Mouse (Mus musculus): ENCODE measurements at regions not wholly inside any gene's neighbourhood (a gene's known extent, or its start where the extent isn't known, plus 50 kb on each side); places are given as distances from the start of the nearest gene placed in this dataset.

DNA sequence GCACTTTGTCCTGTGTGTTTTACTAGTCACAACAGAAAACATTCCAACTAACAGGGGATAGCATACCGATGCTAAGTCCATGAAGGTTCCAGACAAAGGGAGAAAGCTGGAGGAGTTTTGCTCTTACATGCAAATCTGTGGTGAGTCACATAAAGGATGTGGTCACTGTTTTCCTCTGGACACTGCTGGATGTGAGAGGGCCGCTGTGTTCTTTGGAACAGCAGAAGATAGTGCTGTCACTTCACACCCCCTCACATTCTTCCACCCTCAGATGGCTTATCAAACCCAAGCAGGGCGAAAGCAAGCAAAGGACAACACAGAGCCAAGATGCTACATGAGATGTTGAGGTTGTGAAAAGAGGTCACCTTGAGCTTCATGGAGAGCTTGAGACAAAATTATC, 139.8 kb upstream of the Rnd3 start:
- peak in 1 of 2 experiments; percentile 16 for DNase-seq
- Histone ChIP-seq H3K27ac (no peak overlapping the region), H3K36me3 (ENCODE audit: control insufficient read depth, insufficient read depth, low read length) (no peaks in the 10 kb centered on the region), H3K9ac (ENCODE audit: low read depth, low read length) (no peak overlapping the region), H3K4me3 (no peak overlapping the region), H3K4me1 (ENCODE audit: control insufficient read depth, insufficient read depth, low read length) (no peaks in the 10 kb centered on the region), H3K27me3 (ENCODE audit: control insufficient read depth, insufficient read depth, low read length) (no peaks in the 10 kb centered on the region), H3K79me2 (replicated peaks; ENCODE audit: control insufficient read depth, insufficient read depth, low read length) (no peaks in the 10 kb centered on the region)
- intact Hi-C loops (cut with DNase I), result no loop called here
- TF ChIP-seq EP300 (IDR thresholded peaks at IDR 0.05; ENCODE audit: insufficient read depth, low read depth, low read length) (no peak), POLR2A (IDR thresholded peaks at IDR 0.05; ENCODE audit: insufficient read depth, low read depth, low read length) (no peak), CTCF (IDR thresholded peaks at IDR 0.05) (no peak)
- 41% methylated on average over 3 of the region's 3 CpGs for WGBS

DNA sequence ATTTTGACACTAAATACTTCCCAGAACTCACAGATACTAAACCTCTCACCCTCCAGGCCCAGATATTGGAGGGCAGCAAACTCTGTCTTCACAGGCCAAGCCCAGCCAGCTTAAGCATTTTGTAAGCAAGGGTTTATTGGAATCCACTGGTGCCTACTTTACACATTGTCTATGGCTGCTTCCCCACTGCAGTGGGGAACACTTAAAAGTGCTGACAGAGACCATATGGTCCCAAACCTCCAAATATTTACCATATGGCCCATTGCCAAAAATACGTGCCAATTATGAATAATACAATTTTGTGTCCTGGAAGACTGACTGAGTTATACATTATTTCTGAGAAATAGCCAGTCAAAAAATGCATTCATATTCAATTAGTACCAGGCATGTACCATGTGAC, 136.7 kb upstream of the Rnd3 start:
- intact Hi-C loops (cut with DNase I), result no loop called here

DNA sequence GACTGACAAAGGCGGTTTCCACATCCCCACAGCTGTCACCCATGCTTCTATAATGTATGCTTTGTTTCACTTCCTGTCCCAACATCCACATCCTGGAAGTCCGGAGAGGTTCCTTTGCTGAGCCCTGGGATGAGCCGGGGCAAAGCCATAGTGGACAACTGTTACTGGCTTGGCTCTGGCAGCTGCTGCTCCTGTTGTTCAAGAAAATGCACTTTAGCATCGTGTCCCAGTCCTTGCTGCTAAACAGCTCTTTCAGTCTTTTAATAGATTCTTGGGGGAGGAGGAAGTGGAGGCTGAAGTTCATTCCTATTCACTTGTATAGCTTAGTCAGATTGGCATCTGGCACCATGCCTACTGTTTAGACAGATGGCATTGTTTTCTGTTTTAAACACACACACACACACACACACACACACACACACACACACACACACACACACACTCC, 135.9 kb upstream of the Rnd3 start:
- Histone ChIP-seq H3K9ac (ENCODE audit: low read depth, low read length) (no peak overlapping the region), H3K27me3 (ENCODE audit: control insufficient read depth, insufficient read depth, low read length) (no peaks in the 10 kb centered on the region), H3K4me3 (no peak overlapping the region), H3K36me3 (ENCODE audit: control insufficient read depth, insufficient read depth, low read length) (no peaks in the 10 kb centered on the region), H3K4me1 (ENCODE audit: control insufficient read depth, insufficient read depth, low read length) (no peaks in the 10 kb centered on the region), H3K27ac (no peak overlapping the region), H3K79me2 (replicated peaks; ENCODE audit: control insufficient read depth, insufficient read depth, low read length) (no peaks in the 10 kb centered on the region)
- no peak for TF ChIP-seq CTCF (IDR thresholded peaks at IDR 0.05)
- no peak for TF ChIP-seq EP300 (IDR thresholded peaks at IDR 0.05; ENCODE audit: insufficient read depth, low read depth, low read length)
- no peak for TF ChIP-seq POLR2A (IDR thresholded peaks at IDR 0.05; ENCODE audit: insufficient read depth, low read depth, low read length)
- intact Hi-C loops (cut with DNase I), result no loop called here
- DNase-seq, result no peak
- whole genome bisulfite sequencing, result 24% methylated on average over 4 of the region's 4 CpGs

More for the DNA sequence above, 136.7 kb upstream of the Rnd3 start:
- no peak overlapping the region for H3K27ac ChIP-seq
- H3K9ac ChIP-seq (ENCODE audit: low read depth, low read length), result no peak overlapping the region
- H3K4me1 ChIP-seq (ENCODE audit: control insufficient read depth, insufficient read depth, low read length), result no peaks in the 10 kb centered on the region
- no peak for DNase-seq
- 66% methylated on average over 1 of the region's 1 CpGs for WGBS
- no peak overlapping the region for H3K4me3 ChIP-seq
- no peaks in the 10 kb centered on the region for H3K36me3 ChIP-seq (ENCODE audit: control insufficient read depth, insufficient read depth, low read length)
- H3K79me2 ChIP-seq (replicated peaks; ENCODE audit: control insufficient read depth, insufficient read depth, low read length), result no peaks in the 10 kb centered on the region
- no peaks in the 10 kb centered on the region for H3K27me3 ChIP-seq (ENCODE audit: control insufficient read depth, insufficient read depth, low read length)
- TF ChIP-seq CTCF (IDR thresholded peaks at IDR 0.05) (no peak), POLR2A (IDR thresholded peaks at IDR 0.05; ENCODE audit: insufficient read depth, low read depth, low read length) (no peak), EP300 (IDR thresholded peaks at IDR 0.05; ENCODE audit: insufficient read depth, low read depth, low read length) (no peak)

DNA sequence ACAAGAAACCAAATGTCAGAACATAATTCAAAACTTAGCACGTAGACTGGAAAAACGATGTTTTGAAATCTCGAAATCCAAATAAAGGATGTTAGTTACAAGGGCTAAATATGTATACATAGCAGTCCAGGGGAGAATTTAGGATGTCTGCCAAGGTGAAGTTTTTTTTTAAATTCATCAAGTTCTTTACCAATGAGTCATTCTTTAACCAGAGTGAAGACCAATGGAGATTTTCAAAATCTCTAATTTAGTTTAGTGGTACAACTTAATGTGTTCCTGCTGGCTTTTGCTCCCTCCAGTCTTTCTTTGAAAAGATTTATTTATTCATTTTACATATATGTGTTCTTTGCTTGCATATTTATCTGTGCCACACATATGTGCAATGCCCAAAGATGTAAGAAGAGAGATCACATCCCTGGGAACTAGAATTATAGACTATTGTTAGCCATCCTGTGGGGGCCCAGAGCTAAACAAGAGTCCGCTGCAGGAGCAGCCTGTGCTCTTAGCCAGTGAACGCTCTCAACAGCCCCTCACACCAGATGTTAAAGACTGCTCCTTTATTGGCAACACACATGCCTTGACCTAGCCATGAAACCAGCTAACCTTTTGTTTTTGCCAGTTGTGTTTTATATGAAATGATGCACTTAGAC, 130.6 kb upstream of the Rnd3 start:
- intact Hi-C loops (cut with DNase I), result no loop called here
- H3K36me3 ChIP-seq (ENCODE audit: control insufficient read depth, insufficient read depth, low read length), result no peaks in the 10 kb centered on the region
- no peak overlapping the region for H3K27ac ChIP-seq
- no peak for TF ChIP-seq POLR2A (IDR thresholded peaks at IDR 0.05; ENCODE audit: insufficient read depth, low read depth, low read length)
- no peak for TF ChIP-seq CTCF (IDR thresholded peaks at IDR 0.05)
- TF ChIP-seq EP300 (IDR thresholded peaks at IDR 0.05; ENCODE audit: insufficient read depth, low read depth, low read length), result no peak
- 29% methylated on average over 5 of the region's 5 CpGs for WGBS
- no peak overlapping the region for H3K4me3 ChIP-seq
- no peaks in the 10 kb centered on the region for H3K4me1 ChIP-seq (ENCODE audit: control insufficient read depth, insufficient read depth, low read length)
- H3K27me3 ChIP-seq (ENCODE audit: control insufficient read depth, insufficient read depth, low read length), result no peaks in the 10 kb centered on the region
- no peak for DNase-seq
- H3K79me2 ChIP-seq (replicated peaks; ENCODE audit: control insufficient read depth, insufficient read depth, low read length), result no peaks in the 10 kb centered on the region
- no peak overlapping the region for H3K9ac ChIP-seq (ENCODE audit: low read depth, low read length)

DNA sequence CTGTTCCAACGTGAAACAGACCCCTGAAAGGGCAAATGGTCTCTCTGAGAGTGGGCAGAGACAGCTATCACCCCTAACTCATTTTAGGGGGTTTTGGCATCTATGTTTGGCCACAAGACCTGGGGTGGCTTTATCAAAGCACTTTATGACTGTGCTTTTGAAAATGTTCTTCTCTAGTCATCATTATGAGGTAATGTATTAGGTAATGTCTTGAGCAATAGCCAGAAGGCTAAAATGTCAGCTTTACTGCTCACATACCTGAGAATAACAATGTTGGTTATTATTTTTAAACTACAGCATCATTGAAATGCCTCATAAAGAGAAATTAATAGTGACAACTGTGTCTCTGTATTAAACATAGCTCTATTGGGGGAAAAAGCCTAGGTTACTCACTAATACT, 129.9 kb upstream of the Rnd3 start:
- no peak for TF ChIP-seq EP300 (IDR thresholded peaks at IDR 0.05; ENCODE audit: insufficient read depth, low read depth, low read length)
- no peak for TF ChIP-seq POLR2A (IDR thresholded peaks at IDR 0.05; ENCODE audit: insufficient read depth, low read depth, low read length)
- TF ChIP-seq CTCF (IDR thresholded peaks at IDR 0.05), result no peak
- no peaks in the 10 kb centered on the region for H3K27me3 ChIP-seq (ENCODE audit: control insufficient read depth, insufficient read depth, low read length)
- H3K4me1 ChIP-seq (ENCODE audit: control insufficient read depth, insufficient read depth, low read length), result no peaks in the 10 kb centered on the region
- H3K9ac ChIP-seq (ENCODE audit: low read depth, low read length), result no peak overlapping the region
- DNase-seq, result no peak
- H3K27ac ChIP-seq, result no peak overlapping the region
- H3K79me2 ChIP-seq (replicated peaks; ENCODE audit: control insufficient read depth, insufficient read depth, low read length), result no peaks in the 10 kb centered on the region
- intact Hi-C loops (cut with DNase I), result no loop called here
- H3K4me3 ChIP-seq, result no peak overlapping the region
- WGBS, result 60% methylated on average over 1 of the region's 1 CpGs
- H3K36me3 ChIP-seq (ENCODE audit: control insufficient read depth, insufficient read depth, low read length), result no peaks in the 10 kb centered on the region

DNA sequence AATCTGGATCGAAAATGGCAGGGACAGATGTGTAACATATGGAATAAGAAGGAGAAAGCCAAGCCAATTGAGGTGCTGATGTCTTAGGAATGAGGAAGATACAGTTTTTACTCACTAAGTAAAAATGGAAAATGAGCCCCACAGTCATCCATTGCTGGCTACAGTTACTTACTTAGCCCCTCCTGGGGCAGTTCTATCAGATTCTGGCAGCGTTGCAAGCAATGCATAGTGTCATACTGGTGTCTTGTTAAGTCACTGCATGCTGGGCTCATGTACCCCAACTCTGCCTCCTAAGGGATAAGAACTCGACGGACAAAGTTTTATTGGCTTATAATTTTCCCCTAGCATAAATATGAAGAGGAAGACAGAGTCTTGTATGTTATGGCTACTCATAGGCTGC, 129.4 kb upstream of the Rnd3 start:
- H3K9ac ChIP-seq (ENCODE audit: low read depth, low read length), result no peak overlapping the region
- no peaks in the 10 kb centered on the region for H3K79me2 ChIP-seq (replicated peaks; ENCODE audit: control insufficient read depth, insufficient read depth, low read length)
- TF ChIP-seq POLR2A (IDR thresholded peaks at IDR 0.05; ENCODE audit: insufficient read depth, low read depth, low read length) (no peak), CTCF (IDR thresholded peaks at IDR 0.05) (no peak), EP300 (IDR thresholded peaks at IDR 0.05; ENCODE audit: insufficient read depth, low read depth, low read length) (no peak)
- no peak overlapping the region for H3K27ac ChIP-seq
- WGBS, result 74% methylated on average over 4 of the region's 4 CpGs
- intact Hi-C loops (cut with DNase I), result no loop called here
- H3K27me3 ChIP-seq (ENCODE audit: control insufficient read depth, insufficient read depth, low read length), result no peaks in the 10 kb centered on the region
- no peak overlapping the region for H3K4me3 ChIP-seq
- no peaks in the 10 kb centered on the region for H3K4me1 ChIP-seq (ENCODE audit: control insufficient read depth, insufficient read depth, low read length)
- H3K36me3 ChIP-seq (ENCODE audit: control insufficient read depth, insufficient read depth, low read length), result no peaks in the 10 kb centered on the region
- no peak for DNase-seq

Measured in heart, adult 2 months (tissue).